ENCODE assay signal across 7 mouse cellular contexts in the genomic region with DNA sequence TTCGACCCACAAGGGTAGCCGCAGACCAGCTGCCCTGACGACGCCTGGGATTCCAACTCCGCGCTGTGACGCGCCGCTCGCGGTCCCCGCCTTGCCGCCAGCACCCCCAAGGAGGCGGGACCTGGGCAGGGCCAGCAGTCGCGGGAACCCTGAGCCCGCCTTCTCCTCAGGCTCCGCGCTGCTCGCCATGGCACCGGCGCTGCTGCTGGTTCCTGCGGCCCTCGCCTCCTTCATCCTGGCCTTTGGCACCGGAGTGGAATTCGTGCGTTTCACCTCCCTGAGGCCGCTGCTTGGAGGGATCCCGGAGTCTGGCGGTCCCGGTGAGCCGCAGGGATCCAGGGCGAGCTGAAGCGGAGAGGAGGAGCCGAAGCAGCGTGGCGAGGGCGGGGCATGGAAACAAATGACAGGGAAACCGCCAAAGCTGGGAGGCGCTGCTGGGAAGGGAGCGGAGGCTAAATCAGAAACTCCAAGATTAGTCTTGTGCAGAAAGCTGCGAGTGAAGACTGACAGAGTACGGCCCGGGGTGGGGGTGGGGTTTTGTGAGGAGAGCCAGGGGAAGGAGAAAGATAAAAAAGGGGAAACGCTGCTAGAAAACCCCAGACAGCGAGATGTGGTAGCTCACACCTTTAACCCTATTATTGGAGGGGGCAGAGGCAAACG. TPM values are rescaled to one million over a fixed set of nuclear protein-coding genes. Genes with fewer than 3 reads are reported as not detected.
A peak's percentile ranks its signal among the peaks of the same experiment; 100 is the strongest.
DNase-seq lines count a peak whose midpoint lies in the region; ATAC-seq lines count a peak whose summit lies in the region.

Gene Nrm (plus strand): TSS at position 121 of the 660 bp plus-strand sequence.

- H3K4me3 ChIP-seq in intestine, embryonic 16.5 days (ENCODE audit: low read length), result peak within 1 kb of the TSS; percentile 86
- peak within 1 kb of the TSS; percentile 73 for H3K4me3 ChIP-seq in limb, embryonic 12.5 days (replicated peaks)
- peak within 1 kb of the TSS; percentile 72 for H3K4me3 ChIP-seq in midbrain, embryonic 14.5 days (replicated peaks; ENCODE audit: low read depth, low read length)

- H3K27ac ChIP-seq in intestine, embryonic 16.5 days (ENCODE audit: low read length), result peak within 1 kb of the TSS; percentile 88
- H3K27ac ChIP-seq in limb, embryonic 12.5 days, result peak within 1 kb of the TSS; percentile 92
- peak within 1 kb of the TSS; percentile 94 for H3K27ac ChIP-seq in midbrain, embryonic 14.5 days (replicated peaks; ENCODE audit: low read depth, low read length)

- peaks cover 12% of the 10 kb centered on the region; the same call in 1 of the 2 replicates for H3K4me1 ChIP-seq in intestine, embryonic 16.5 days (ENCODE audit: control insufficient read depth, insufficient read depth, low read length)
- peaks cover 15% of the 10 kb centered on the region for H3K4me1 ChIP-seq in limb, embryonic 12.5 days (replicated peaks)
- peaks cover 12% of the 10 kb centered on the region for H3K4me1 ChIP-seq in midbrain, embryonic 14.5 days (ENCODE audit: control insufficient read depth, insufficient read depth, low read length)

- H3K36me3 ChIP-seq in intestine, embryonic 16.5 days (ENCODE audit: control insufficient read depth, insufficient read depth, low read length), result 0 out of 2 replicates have a peak, but pooled peaks cover 3% of the 10 kb centered on the region
- peaks cover 31% of the 10 kb centered on the region for H3K36me3 ChIP-seq in limb, embryonic 12.5 days
- peaks cover 19% of the 10 kb centered on the region for H3K36me3 ChIP-seq in midbrain, embryonic 14.5 days (ENCODE audit: control insufficient read depth, insufficient read depth, low read length)

- peak within 1 kb of the TSS; percentile 80 for H3K9ac ChIP-seq in intestine, embryonic 16.5 days (ENCODE audit: low read depth, low read length)
- peak within 1 kb of the TSS; percentile 79 for H3K9ac ChIP-seq in limb, embryonic 12.5 days (replicated peaks)
- H3K9ac ChIP-seq in midbrain, embryonic 14.5 days (replicated peaks; ENCODE audit: low read length), result peak within 1 kb of the TSS; percentile 70

- WGBS in intestine, embryonic 16.5 days, result under 1% methylated on average over 47 of the region's 47 CpGs
- WGBS in limb, embryonic 12.5 days, result under 1% methylated on average over 47 of the region's 47 CpGs
- WGBS in midbrain, embryonic 14.5 days, result under 1% methylated on average over 47 of the region's 47 CpGs

- ATAC-seq in intestine, embryonic 16.5 days, result peak; percentile 95
- peak; percentile 89 for ATAC-seq in limb, embryonic 12.5 days (ENCODE audit: insufficient number of reproducible peaks, insufficient read depth, low FRiP score, low TSS enrichment, low read depth)
- peak; percentile 90 for ATAC-seq in midbrain, embryonic 14.5 days (ENCODE audit: low FRiP score, low TSS enrichment)

- intact Hi-C loops in gastrocnemius, postnatal 36 days (cut with DNase I), result no loop called here

- no peaks in the 10 kb centered on the region for H3K9me3 ChIP-seq in intestine, embryonic 16.5 days (ENCODE audit: control insufficient read depth, low read length)
- H3K9me3 ChIP-seq in limb, embryonic 12.5 days, result no peaks in the 10 kb centered on the region
- H3K9me3 ChIP-seq in midbrain, embryonic 14.5 days (ENCODE audit: control insufficient read depth, low read length), result no peaks in the 10 kb centered on the region

- peak; percentile 93 for DNase-seq in adrenal gland, postnatal 10 days
- peak; percentile 83 for DNase-seq in embryo, embryonic 11.5 days (ENCODE audit: low read depth, low spot score)
- peak; percentile 87 to 89 for DNase-seq in gastrocnemius, postnatal 36 days
- DNase-seq in midbrain, embryonic 14.5 days, result peak; percentile 93
- peak; percentile 75 to 83 for DNase-seq in spleen, adult 18-20 months

- H3K4me2 ChIP-seq in intestine, embryonic 16.5 days (ENCODE audit: low read depth, low read length), result peak within 1 kb of the TSS; percentile 66
- peak within 1 kb of the TSS; percentile 67 for H3K4me2 ChIP-seq in limb, embryonic 12.5 days
- H3K4me2 ChIP-seq in midbrain, embryonic 14.5 days (ENCODE audit: low read length), result peak within 1 kb of the TSS; percentile 60

- no peaks in the 10 kb centered on the region for H3K27me3 ChIP-seq in intestine, embryonic 16.5 days (replicated peaks; ENCODE audit: control insufficient read depth, insufficient read depth, low read length)
- no peaks in the 10 kb centered on the region for H3K27me3 ChIP-seq in limb, embryonic 12.5 days
- H3K27me3 ChIP-seq in midbrain, embryonic 14.5 days (ENCODE audit: control insufficient read depth, insufficient read depth, low read length), result no peaks in the 10 kb centered on the region

RNA-seq across cellular contexts. Expression of gene Nrm, which starts in this region (rescaled TPM):
- total RNA-seq in adrenal gland, postnatal 10 days (2021), result 10 to 100 TPM; 12.7 to 18.3 TPM
- total RNA-seq in gastrocnemius, postnatal 36 days (2021), result 1 to 10 TPM; 1.6 to 2.0 TPM
- polyA plus RNA-seq in intestine, embryonic 16.5 days (2015; fragmentation: Nextera tagmentation; extraction: Ambion mirVana), result 47.7 and 51.7 TPM in 2 replicates
- polyA plus RNA-seq in limb, embryonic 12.5 days (2016; fragmentation: Nextera tagmentation; extraction: Ambion mirVana), result 51.3 and 52.5 TPM in 2 replicates
- 14.5 and 20.2 TPM in 2 replicates for polyA plus RNA-seq in midbrain, embryonic 14.5 days (2014; fragmentation: Nextera tagmentation; extraction: Ambion mirVana)

Comparison
In these comparisons a context has a peak if more than half of its experiments do, and no peak if none do; other contexts are left out.
1. Peak in every context shown above with its lines: DNase-seq, ATAC-seq, H3K4me3 ChIP-seq and H3K27ac ChIP-seq.
2. RNA of gene Nrm (total RNA-seq): 12.7 to 18.3 TPM in adrenal gland, postnatal 10 days; 1.6 to 2.0 TPM in gastrocnemius, postnatal 36 days; every median in the first group is over 4 times any median in the second.